Mouse (Mus musculus) spleen, postnatal 36 days (tissue): Measurements from ENCODE around the gene Smoc1.
A peak's percentile ranks its signal among the peaks of the same experiment; 100 is the strongest.

Experiments used
- DNase-seq, 2 experiments: peaks; one replicate each; pipeline ENCODE4 v3.0.0; 2022; ENCODE audit warnings: low spot score in 2 of 2, mixed read lengths in 1 of 2

Smoc1 gene

GRCm38 (mm10) chr12:81167142-81167541 is 140.5 kb downstream of the Smoc1 start:
- no peak for DNase-seq

- no peak for DNase-seq
These were observed 141.4 kb downstream of the Smoc1 start for GRCm38 (mm10) chr12:81168031-81168430.

- DNase-seq, result no peak
These were observed 141.9 kb downstream of the Smoc1 start for GRCm38 (mm10) chr12:81168494-81168893.

- DNase-seq, result no peak
These were observed 143.5 kb downstream of the Smoc1 start for GRCm38 (mm10) chr12:81170076-81170475.

GRCm38 (mm10) chr12:81173011-81173410 is 146.4 kb downstream of the Smoc1 start:
- no peak for DNase-seq

- DNase-seq, result no peak
These were observed 147.3 kb downstream of the Smoc1 start for GRCm38 (mm10) chr12:81173893-81174292.

GRCm38 (mm10) chr12:81175252-81175651 is 148.6 kb downstream of the Smoc1 start:
- DNase-seq, result no peak

GRCm38 (mm10) chr12:81182073-81182472 is 155.5 kb downstream of the Smoc1 start:
- peak in 1 of 2 experiments; percentile 26 for DNase-seq

GRCm38 (mm10) chr12:81184967-81185366 is 158.4 kb downstream of the Smoc1 start:
- no peak for DNase-seq

GRCm38 (mm10) chr12:81186081-81186480 is 159.5 kb downstream of the Smoc1 start:
- DNase-seq, result no peak

GRCm38 (mm10) chr12:81186668-81187067 is 160.1 kb downstream of the Smoc1 start:
- DNase-seq, result no peak

- DNase-seq, result no peak
These were observed 161.8 kb downstream of the Smoc1 start for GRCm38 (mm10) chr12:81188423-81188822.

- DNase-seq, result no peak
These were observed 162.4 kb downstream of the Smoc1 start for GRCm38 (mm10) chr12:81188996-81189395.

- DNase-seq, result no peak
These were observed 163.0 kb downstream of the Smoc1 start for GRCm38 (mm10) chr12:81189636-81190035.

- DNase-seq, result no peak
These were observed 167.4 kb downstream of the Smoc1 start for GRCm38 (mm10) chr12:81193968-81194367.

GRCm38 (mm10) chr12:81197468-81198075 is 171.0 kb downstream of the Smoc1 start:
- DNase-seq, result no peak

GRCm38 (mm10) chr12:81199280-81199955 is 172.8 kb downstream of the Smoc1 start:
- no peak for DNase-seq

- no peak for DNase-seq
These were observed 176.6 kb downstream of the Smoc1 start for GRCm38 (mm10) chr12:81203226-81203625.

- DNase-seq, result no peak
These were observed 179.3 kb downstream of the Smoc1 start for GRCm38 (mm10) chr12:81205619-81206560.

GRCm38 (mm10) chr12:81208559-81208958 is 182.0 kb downstream of the Smoc1 start:
- no peak for DNase-seq

GRCm38 (mm10) chr12:81219339-81219738 is 192.7 kb downstream of the Smoc1 start:
- DNase-seq, result no peak

GRCm38 (mm10) chr12:81223276-81223675 is 196.7 kb downstream of the Smoc1 start:
- DNase-seq, result no peak
